Mouse (Mus musculus): ENCODE results near the gene Desi2. TPM values are rescaled to one million over a fixed set of nuclear protein-coding genes. Genes with fewer than 3 reads are reported as not detected.
"Not testable (repeated sequence)": the region's sequence is repeated elsewhere in the genome, so short reads cannot be mapped to it uniquely, and the experiment has no call there.

Gene Desi2
- total and polyA plus RNA-seq, 2 experiments from 2014 or later: 26.6 to 27.9 TPM

DNA sequence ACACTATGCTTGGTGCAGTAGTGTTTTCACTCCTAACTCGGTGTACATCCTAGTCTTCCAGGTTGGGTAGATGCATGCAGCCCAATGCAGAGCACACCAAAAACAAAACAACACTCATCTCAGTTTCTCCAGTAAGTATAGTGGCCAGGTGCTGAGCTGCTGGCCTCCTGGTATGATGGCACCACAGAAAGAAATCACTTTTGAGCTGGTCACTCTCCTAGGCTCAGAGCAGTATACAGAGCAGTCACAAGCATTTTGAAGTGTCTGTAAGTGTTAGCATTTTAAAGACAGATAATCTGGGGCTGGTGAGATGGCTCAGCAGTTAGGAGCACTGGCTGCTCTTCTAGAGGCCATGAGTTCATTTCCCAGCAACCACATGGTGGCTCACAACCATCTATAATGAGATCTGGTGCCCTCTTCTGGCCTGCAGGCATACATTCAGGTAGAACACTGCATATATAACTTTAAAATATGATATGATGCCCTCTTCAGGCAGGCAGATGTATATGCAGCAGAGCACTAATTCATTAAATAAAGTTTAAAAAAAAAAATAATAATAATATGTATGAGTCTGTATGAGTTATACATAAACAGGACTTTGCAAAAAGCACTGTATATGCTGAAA, 54.8 kb downstream of the Desi2 start:
- Histone ChIP-seq H3K36me3 (ENCODE audit: insufficient read depth, low read length) (peaks cover 7% of the 10 kb centered on the region; the same call in 1 of the 2 replicates), H3K9ac (replicated peaks; ENCODE audit: low read length, poor library complexity, severe bottlenecking) (no peak overlapping the region), H3K9me3 (ENCODE audit: low read length) (no peaks in the 10 kb centered on the region), H3K27me3 (ENCODE audit: insufficient read depth, low read length) (no peaks in the 10 kb centered on the region), H3K4me2 (ENCODE audit: low read depth, low read length, poor library complexity, severe bottlenecking) (no peak overlapping the region), H3K4me1 (ENCODE audit: insufficient read depth, low read length) (no peaks in the 10 kb centered on the region), H3K4me3 (ENCODE audit: low read depth, low read length) (no peak overlapping the region), H3K27ac (ENCODE audit: low read depth, low read length) (no peak overlapping the region)
- WGBS: 96% methylated on average over 1 of the region's 1 CpGs
- peak; percentile 59 for TF ChIP-seq CTCF (IDR thresholded peaks at IDR 0.05)
- no peak for DNase-seq (ENCODE audit: low spot score)
- no peak for ATAC-seq (ENCODE audit: low FRiP score)

DNA sequence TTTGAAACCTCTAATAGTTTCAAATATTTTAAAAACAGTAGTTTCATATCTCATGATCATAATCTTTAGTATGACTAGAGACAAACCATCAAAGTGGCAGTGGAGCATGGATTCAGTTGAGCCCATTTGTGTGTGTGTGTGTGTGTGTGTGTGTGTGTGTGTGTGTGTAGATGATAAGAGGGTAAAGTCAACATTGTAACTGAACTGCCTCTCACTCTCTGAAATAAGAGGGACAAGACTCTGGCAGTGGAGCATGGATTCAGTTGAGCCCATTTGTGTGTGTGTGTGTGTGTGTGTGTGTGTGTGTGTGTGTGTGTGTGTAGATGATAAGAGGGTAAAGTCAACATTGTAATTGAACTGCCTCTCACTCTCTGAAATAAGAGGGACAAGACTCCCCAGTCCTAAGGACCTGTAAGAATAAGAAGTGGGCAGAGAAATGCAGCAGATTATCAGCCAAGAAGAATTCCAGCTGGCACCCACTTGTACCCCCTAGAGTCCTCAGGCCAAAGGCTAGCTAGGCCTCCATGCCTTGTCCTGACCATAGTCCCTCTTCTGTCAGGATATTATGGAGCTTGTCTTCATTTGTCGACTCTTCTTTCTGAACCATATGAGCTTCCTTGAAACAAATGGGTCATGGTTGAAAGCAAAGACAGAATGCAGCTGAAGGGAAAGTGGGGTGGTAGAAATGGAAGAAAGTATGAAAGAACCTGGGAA, 61.0 kb downstream of the Desi2 start:
- Histone ChIP-seq H3K36me3 (ENCODE audit: insufficient read depth, low read length) (peaks cover 9% of the 10 kb centered on the region), H3K9me3 (ENCODE audit: low read length) (no peaks in the 10 kb centered on the region)
- WGBS: 94% methylated on average over 1 of the region's 1 CpGs

DNA sequence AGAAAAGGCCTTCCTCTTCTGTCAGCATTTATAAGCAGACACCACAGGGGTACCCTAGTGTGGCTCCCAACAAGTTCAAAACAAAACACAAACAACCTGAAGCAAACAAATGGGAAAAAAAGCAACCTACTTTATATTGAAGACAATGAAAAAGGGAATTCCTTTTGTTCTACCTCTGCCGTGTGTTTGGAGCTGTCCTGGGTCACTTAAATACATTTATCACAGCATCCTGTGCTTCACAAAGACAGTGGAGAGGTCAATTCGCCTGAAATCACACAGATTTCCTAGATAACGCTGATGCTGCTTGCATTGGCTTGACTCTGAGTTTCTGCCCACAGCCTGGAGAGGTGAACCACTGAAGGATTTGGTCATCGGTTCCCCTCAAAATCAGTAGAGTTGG, 67.4 kb downstream of the Desi2 start:
- H3K4me3 ChIP-seq (ENCODE audit: low read depth, low read length): no peak overlapping the region
- TF ChIP-seq CTCF (IDR thresholded peaks at IDR 0.05): no peak
- H3K27ac ChIP-seq (ENCODE audit: low read depth, low read length): no peak overlapping the region
- no peak overlapping the region for H3K9ac ChIP-seq (replicated peaks; ENCODE audit: low read length, poor library complexity, severe bottlenecking)
- 89% methylated on average over 4 of the region's 4 CpGs for WGBS
- no peaks in the 10 kb centered on the region for H3K27me3 ChIP-seq (ENCODE audit: insufficient read depth, low read length)
- no peaks in the 10 kb centered on the region for H3K9me3 ChIP-seq (ENCODE audit: low read length)
- ATAC-seq (ENCODE audit: low FRiP score) (no peak), DNase-seq (ENCODE audit: low spot score) (no peak)
- H3K36me3 ChIP-seq (ENCODE audit: insufficient read depth, low read length): peaks cover 14% of the 10 kb centered on the region
- H3K4me1 ChIP-seq (ENCODE audit: insufficient read depth, low read length): no peaks in the 10 kb centered on the region
- H3K4me2 ChIP-seq (ENCODE audit: low read depth, low read length, poor library complexity, severe bottlenecking): no peak overlapping the region

More for the DNA sequence above, 61.0 kb downstream of the Desi2 start:
- no peak overlapping the region for H3K9ac ChIP-seq (replicated peaks; ENCODE audit: low read length, poor library complexity, severe bottlenecking)
- H3K27me3 ChIP-seq (ENCODE audit: insufficient read depth, low read length): no peaks in the 10 kb centered on the region
- DNase-seq (ENCODE audit: low spot score) (no peak), ATAC-seq (ENCODE audit: low FRiP score) (no peak)
- no peak overlapping the region for H3K4me2 ChIP-seq (ENCODE audit: low read depth, low read length, poor library complexity, severe bottlenecking)
- no peak overlapping the region for H3K4me3 ChIP-seq (ENCODE audit: low read depth, low read length)
- H3K4me1 ChIP-seq (ENCODE audit: insufficient read depth, low read length): no peaks in the 10 kb centered on the region
- no peak for TF ChIP-seq CTCF (IDR thresholded peaks at IDR 0.05)
- no peak overlapping the region for H3K27ac ChIP-seq (ENCODE audit: low read depth, low read length)

DNA sequence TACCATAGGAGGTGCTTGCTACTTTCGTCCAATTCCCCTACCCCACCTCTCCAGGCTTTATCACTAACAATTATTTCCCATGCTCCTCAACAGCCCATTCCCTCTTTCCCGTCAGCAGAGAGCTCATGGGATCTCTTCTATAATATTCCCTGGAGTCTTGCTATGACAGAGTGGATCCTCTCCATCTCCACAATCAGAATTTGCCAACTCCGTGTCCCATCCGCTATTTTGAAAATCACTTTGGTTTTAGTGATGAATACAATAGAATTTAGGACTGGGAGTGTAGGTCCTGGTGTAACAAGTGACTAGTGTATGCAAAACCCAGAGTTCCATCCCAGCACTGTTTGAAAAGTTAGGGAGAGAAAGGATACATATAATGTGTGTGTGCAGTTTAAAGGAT, 69.1 kb downstream of the Desi2 start:
- Histone ChIP-seq H3K36me3 (ENCODE audit: insufficient read depth, low read length) (peaks cover 9% of the 10 kb centered on the region), H3K4me3 (ENCODE audit: low read depth, low read length) (no peak overlapping the region), H3K9ac (replicated peaks; ENCODE audit: low read length, poor library complexity, severe bottlenecking) (no peak overlapping the region), H3K4me2 (ENCODE audit: low read depth, low read length, poor library complexity, severe bottlenecking) (no peak overlapping the region), H3K9me3 (ENCODE audit: low read length) (no peaks in the 10 kb centered on the region), H3K27me3 (ENCODE audit: insufficient read depth, low read length) (no peaks in the 10 kb centered on the region), H3K4me1 (ENCODE audit: insufficient read depth, low read length) (no peaks in the 10 kb centered on the region), H3K27ac (ENCODE audit: low read depth, low read length) (no peak overlapping the region)
- 97% methylated on average over 4 of the region's 4 CpGs for WGBS
- DNase-seq (ENCODE audit: low spot score) (no peak), ATAC-seq (ENCODE audit: low FRiP score) (no peak)
- TF ChIP-seq CTCF (IDR thresholded peaks at IDR 0.05): no peak

DNA sequence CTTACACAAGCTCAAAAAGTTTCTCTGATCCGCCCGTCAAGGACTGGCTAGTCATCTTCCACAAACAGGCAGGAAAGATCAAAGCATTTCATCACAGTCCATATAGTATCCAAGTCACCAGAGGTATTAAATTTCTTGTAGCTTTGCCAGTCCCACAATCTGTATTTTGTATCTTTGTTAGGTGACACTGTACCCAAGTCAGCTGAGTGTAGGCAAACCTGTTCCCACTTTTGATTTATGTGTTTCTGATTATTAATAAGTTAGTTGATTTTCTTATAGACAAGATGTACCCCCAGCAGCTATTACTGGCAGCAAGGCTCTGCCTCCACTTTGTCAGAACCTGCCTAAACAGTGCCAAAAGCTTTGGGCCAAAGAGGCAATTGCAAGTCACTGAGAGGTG, 71.6 kb downstream of the Desi2 start:
- Histone ChIP-seq H3K4me3 (ENCODE audit: low read depth, low read length) (no peak overlapping the region), H3K9me3 (ENCODE audit: low read length) (no peaks in the 10 kb centered on the region), H3K9ac (replicated peaks; ENCODE audit: low read length, poor library complexity, severe bottlenecking) (no peak overlapping the region), H3K27me3 (ENCODE audit: insufficient read depth, low read length) (no peaks in the 10 kb centered on the region), H3K27ac (ENCODE audit: low read depth, low read length) (no peak overlapping the region), H3K36me3 (ENCODE audit: insufficient read depth, low read length) (peaks cover 8% of the 10 kb centered on the region), H3K4me1 (ENCODE audit: insufficient read depth, low read length) (no peaks in the 10 kb centered on the region), H3K4me2 (ENCODE audit: low read depth, low read length, poor library complexity, severe bottlenecking) (no peak overlapping the region)
- 98% methylated on average over 2 of the region's 2 CpGs for WGBS
- TF ChIP-seq CTCF (IDR thresholded peaks at IDR 0.05): no peak
- DNase-seq (ENCODE audit: low spot score) (no peak), ATAC-seq (ENCODE audit: low FRiP score) (no peak)

DNA sequence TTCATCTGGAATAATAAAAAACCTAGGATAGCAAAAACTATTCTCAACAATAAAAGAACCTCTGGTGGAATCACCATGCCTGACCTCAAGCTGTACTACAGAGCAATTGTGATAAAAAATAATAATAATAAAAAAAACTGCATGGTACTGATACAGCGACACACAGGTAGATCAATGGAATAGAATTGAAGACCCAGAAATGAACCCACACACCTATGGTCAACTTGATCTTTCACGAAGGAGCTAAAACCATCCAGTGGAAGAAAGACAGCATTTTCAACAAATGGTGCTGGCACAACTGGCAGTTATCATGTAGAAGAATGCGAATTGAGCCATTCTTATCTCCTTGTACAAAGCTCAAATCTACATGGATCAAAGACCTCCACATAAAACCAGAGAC, 78.2 kb downstream of the Desi2 start:
- not testable (repeated sequence) for H3K9ac ChIP-seq (replicated peaks; ENCODE audit: low read length, poor library complexity, severe bottlenecking); H3K27ac ChIP-seq (ENCODE audit: low read depth, low read length); DNase-seq (ENCODE audit: low spot score); ATAC-seq (ENCODE audit: low FRiP score); H3K4me1 ChIP-seq (ENCODE audit: insufficient read depth, low read length); H3K36me3 ChIP-seq (ENCODE audit: insufficient read depth, low read length); H3K27me3 ChIP-seq (ENCODE audit: insufficient read depth, low read length); H3K9me3 ChIP-seq (ENCODE audit: low read length); H3K4me2 ChIP-seq (ENCODE audit: low read depth, low read length, poor library complexity, severe bottlenecking); H3K4me3 ChIP-seq (ENCODE audit: low read depth, low read length)
- WGBS: 97% methylated on average over 3 of the region's 3 CpGs
